Mouse (Mus musculus): ENCODE data around the gene Dhx33. TPM values are rescaled to one million over a fixed set of nuclear protein-coding genes. Genes with fewer than 3 reads are reported as not detected.
A peak's percentile ranks its signal among the peaks of the same experiment; 100 is the strongest.

The Dhx33 gene
- total RNA-seq, 2 experiments from 2014 or later = 18.8 to 20.6 TPM

DNA sequence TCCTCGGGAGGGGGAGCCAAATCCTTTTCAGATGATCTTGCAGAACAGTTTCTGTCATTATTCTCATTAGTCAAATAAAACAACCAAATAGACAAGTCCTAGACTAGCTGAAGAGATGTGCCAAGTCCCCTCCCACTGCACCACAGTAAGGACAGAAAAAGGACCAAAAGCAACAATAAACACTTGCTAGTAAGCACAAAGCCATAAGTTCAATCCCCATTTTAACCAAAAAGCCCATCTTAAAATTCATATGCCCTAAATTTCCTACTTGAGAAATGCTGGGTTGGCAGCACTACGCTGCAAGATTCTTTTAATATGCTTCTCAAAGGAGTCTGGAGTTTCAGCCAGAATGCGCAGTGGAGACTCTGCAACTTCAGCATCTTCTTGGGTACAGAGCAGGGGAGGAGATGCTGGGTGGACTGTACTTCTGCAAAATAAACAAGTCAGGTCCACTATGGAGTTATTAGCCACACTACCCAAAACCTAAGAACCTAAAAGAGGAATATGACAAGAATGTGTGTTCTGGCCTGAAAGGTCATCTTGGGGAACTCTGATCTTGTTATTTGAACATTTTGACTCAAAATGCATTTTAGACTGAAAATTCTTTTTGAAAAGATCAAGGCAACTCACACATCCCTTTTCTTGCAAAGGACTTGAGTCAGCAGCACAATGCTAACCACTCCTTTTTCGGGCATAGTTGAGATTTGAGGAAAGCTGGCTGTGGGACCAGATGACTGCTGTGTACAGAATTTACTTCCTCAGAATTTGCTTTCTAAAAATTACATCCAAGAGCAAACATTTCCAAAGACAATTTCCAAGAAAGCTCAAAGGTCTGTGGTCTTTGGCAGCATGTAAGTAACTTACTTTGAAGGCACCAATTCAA lies 59.1 kb downstream of the Dhx33 start:
- DNase-seq (ENCODE audit: low spot score in 2 of 2) = no peak
- intact Hi-C loops (cut with DNase I) = no loop called here

DNA sequence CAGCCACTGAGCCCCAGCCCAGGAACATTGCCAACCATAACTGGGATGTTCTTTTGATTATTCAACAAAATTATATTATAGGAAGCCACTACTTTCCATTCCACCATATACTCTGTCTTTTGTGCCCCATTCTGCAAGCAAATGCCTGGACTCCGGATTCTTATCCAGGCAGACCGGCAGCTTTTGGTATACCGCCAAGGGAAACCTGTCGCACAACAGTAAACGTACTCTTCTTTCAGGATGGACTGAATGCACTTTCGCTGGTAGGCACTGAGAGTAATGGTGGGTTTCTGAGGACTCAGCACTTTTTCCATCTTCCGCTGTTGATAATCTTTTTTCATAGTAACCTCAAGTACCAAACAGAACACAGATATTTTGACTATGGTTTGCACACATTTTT lies 60.6 kb downstream of the Dhx33 start:
- DNase-seq (ENCODE audit: low spot score in 2 of 2) = no peak
- intact Hi-C loops (cut with DNase I) = no loop called here

DNA sequence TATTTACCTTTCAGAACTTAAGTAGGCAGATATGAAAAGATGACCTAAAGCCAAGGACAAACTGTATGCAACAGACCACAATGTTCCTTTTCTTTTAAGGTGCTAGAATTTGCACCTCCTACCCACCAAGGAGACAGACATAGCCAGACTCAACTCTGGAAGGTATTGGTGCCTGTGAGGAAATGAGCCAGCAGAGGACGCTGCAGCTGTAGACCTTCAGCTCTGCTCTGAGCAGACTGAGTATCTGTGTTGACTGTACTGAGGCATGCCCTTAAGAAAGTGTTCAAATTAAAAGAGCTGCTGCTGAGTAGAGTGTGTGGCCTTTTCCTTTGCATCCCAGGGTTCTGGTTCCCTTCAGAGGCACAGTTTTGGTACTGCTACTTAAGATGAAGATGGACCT lies 61.6 kb downstream of the Dhx33 start:
- DNase-seq (ENCODE audit: low spot score in 2 of 2) = peak in 1 of 2 experiments; percentile 35
- intact Hi-C loops (cut with DNase I) = no loop called here

DNA sequence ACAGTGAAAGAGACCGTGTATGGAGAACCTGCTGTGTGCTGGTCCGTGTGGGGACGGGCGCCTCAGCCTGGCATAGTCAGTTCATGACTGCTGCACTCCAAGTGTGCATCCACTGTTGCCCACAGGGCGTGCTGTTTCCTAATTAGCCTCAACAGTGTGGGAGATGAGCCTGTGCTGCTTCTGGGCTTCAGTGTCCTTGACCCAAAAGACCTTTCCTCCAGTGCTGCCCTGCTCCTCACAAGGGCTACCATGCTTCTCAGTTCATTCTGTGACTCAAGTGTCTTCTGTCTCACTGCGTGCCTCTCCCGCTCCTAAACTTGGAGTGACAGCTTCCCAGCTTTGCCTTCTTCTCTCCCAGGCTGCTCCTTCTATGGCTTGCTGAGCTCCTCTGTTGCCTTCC lies 68.9 kb downstream of the Dhx33 start:
- DNase-seq (ENCODE audit: low spot score in 2 of 2) = no peak
- intact Hi-C loops (cut with DNase I) = no loop called here

Other genes with a start within 250 kb of the Dhx33 start
- gene Zfp3, start 240.2 kb downstream of the Dhx33 start, total RNA-seq (2021) = 10 to 100 TPM; 14.6 to 14.8 TPM
- gene Scimp, start 191.9 kb downstream of the Dhx33 start, total RNA-seq (2021) = not detected
- gene Rabep1, start 159.7 kb downstream of the Dhx33 start, total RNA-seq (2021) = 100 to 1,000 TPM; 110 to 118 TPM
- 10 to 100 TPM; 52.9 to 55.9 TPM for gene Nup88, start 34.5 kb downstream of the Dhx33 start, total RNA-seq (2021)
- 10 to 100 TPM; 36.8 to 46.5 TPM for gene Rpain, start 34.2 kb downstream of the Dhx33 start, total RNA-seq (2021)
- gene C1qbp, start 21.4 kb downstream of the Dhx33 start, total RNA-seq (2021) = 100 to 1,000 TPM; 100 to 103 TPM
- gene Mis12, start 15.2 kb upstream of the Dhx33 start, total RNA-seq (2021) = 10 to 100 TPM; 11.2 to 12.5 TPM
- gene Derl2, start 15.4 kb upstream of the Dhx33 start, total RNA-seq (2021) = 10 to 100 TPM; 21.4 to 23.7 TPM
- gene 6330403K07Rik, start 29.1 kb upstream of the Dhx33 start, total RNA-seq (2021) = 100 to 1,000 TPM; 137 to 158 TPM
- gene Nlrp1a, start 140.3 kb upstream of the Dhx33 start, total RNA-seq (2021) = under 1 TPM; 0.61 to 0.66 TPM
- gene Nlrp1b, start 226.3 kb upstream of the Dhx33 start, total RNA-seq (2021) = under 1 TPM; 0.13 to 0.24 TPM